Mouse (Mus musculus) bone marrow macrophage, adult 2 months (primary cell): Measurements from ENCODE around the gene Tkfc.

Source experiments
- CTCF ChIP-seq: IDR thresholded peaks from 2 replicates; pipeline ENCODE4 v1.5.1; 2012; ENCODE audit warnings: low read depth, mild to moderate bottlenecking, low read length, moderate library complexity
- POLR2A ChIP-seq: IDR thresholded peaks from 2 replicates; pipeline ENCODE4 v1.6.1; 2012; ENCODE audit warnings: mild to moderate bottlenecking, low read depth, low read length, borderline replicate concordance

GRCm38 (mm10) chr19:10583550-10584146 lies 21.8 kb downstream of the Tkfc start:
- TF ChIP-seq CTCF (no peak), POLR2A (no peak)
